Mouse (Mus musculus) MEL (cell line): ENCODE data around the gene Bsn. TPM values are rescaled to one million over a fixed set of nuclear protein-coding genes. Genes with fewer than 3 reads are reported as not detected.

ENCODE experiments used
- DNase-seq: peaks from one replicate; pipeline ENCODE4 v3.0.0; 2011; ENCODE audit warnings: low read depth, low spot score
- H3K27ac ChIP-seq: 2 replicates; pipeline ENCODE4 v1.5.1; 2012; ENCODE audit warnings: low read depth, mild to moderate bottlenecking, control low read depth, low read length, moderate library complexity; ENCODE audit not compliant: control insufficient read depth
- H3K27me3 ChIP-seq, 2 experiments: fragments of 150-350 bp in 1 of 2; sonication (generic) in 1 of 2; 2 replicates each; pipeline ENCODE4 v1.6.1; 2012; ENCODE audit warnings: low read length in 2 of 2, mild to moderate bottlenecking in 2 of 2, improper control_type of control experiment in 1 of 2, moderate library complexity in 1 of 2; ENCODE audit not compliant: insufficient read depth in 2 of 2, control insufficient read depth in 1 of 2
- H3K36me3 ChIP-seq, 2 experiments: 2 replicates each; pipeline ENCODE4 v1.6.1; 2012 to 2014; ENCODE audit warnings: low read length in 2 of 2, improper control_type of control experiment in 1 of 2, inconsistent platforms in 1 of 2, mild to moderate bottlenecking in 1 of 2; ENCODE audit not compliant: insufficient read depth in 2 of 2, control insufficient read depth in 1 of 2
- H3K4me1 ChIP-seq, 2 experiments: fragments of 150-350 bp in 1 of 2; sonication (generic) in 1 of 2; 2 replicates each; pipeline ENCODE4 v1.6.1; 2012; ENCODE audit warnings: low read length in 2 of 2, improper control_type of control experiment in 1 of 2, mild to moderate bottlenecking in 1 of 2; ENCODE audit not compliant: insufficient read depth in 2 of 2, control insufficient read depth in 1 of 2
- H3K4me3 ChIP-seq, 2 experiments: fragments of 150-350 bp in 1 of 2; sonication (generic) in 1 of 2; 2 replicates each; pipeline ENCODE4 v1.5.1; 2012; ENCODE audit warnings: low read depth in 2 of 2, low read length in 2 of 2, mild to moderate bottlenecking in 2 of 2, moderate library complexity in 2 of 2, control low read depth in 1 of 2, improper control_type of control experiment in 1 of 2; ENCODE audit not compliant: control insufficient read depth in 1 of 2, insufficient read depth in 1 of 2
- H3K79me2 ChIP-seq: 2 replicates; pipeline ENCODE4 v1.6.1; 2012; ENCODE audit warnings: mild to moderate bottlenecking, low read length, moderate library complexity; ENCODE audit not compliant: control insufficient read depth, poor library complexity, insufficient read depth
- H3K9ac ChIP-seq: 2 replicates; pipeline ENCODE4 v1.6.1; 2012; ENCODE audit warnings: low read depth, mild to moderate bottlenecking, control low read depth, low read length, moderate library complexity; ENCODE audit not compliant: control insufficient read depth, poor library complexity, severe bottlenecking
- H3K9me3 ChIP-seq: fragments of 150-350 bp; sonication (generic); replicated peaks from 2 replicates; pipeline ENCODE4 v1.6.1; 2012; ENCODE audit warnings: mild to moderate bottlenecking, low read length, improper control_type of control experiment, moderate library complexity; ENCODE audit not compliant: insufficient read depth
- BHLHE40 ChIP-seq: IDR thresholded peaks from 2 replicates; pipeline ENCODE4 v1.6.1; 2012; ENCODE audit warnings: low read depth, mild to moderate bottlenecking, inconsistent platforms, low read length, improper control_type of control experiment, borderline replicate concordance
- CHD1 ChIP-seq: IDR thresholded peaks from 2 replicates; pipeline ENCODE4 v1.6.1; 2012; ENCODE audit warnings: low read depth, mild to moderate bottlenecking, inconsistent platforms, low read length, improper control_type of control experiment
- CHD2 ChIP-seq: IDR thresholded peaks from 2 replicates; pipeline ENCODE4 v1.6.1; 2011; ENCODE audit warnings: low read length, improper control_type of control experiment
- CTCF ChIP-seq, 3 experiments: IDR thresholded peaks in 2 of 3; conservative IDR thresholded peaks in 1 of 3; 2 replicates each; pipeline ENCODE4 v1.5.1; 2011 to 2012; ENCODE audit warnings: low read length in 3 of 3, low read depth in 2 of 3, mild to moderate bottlenecking in 2 of 3, improper control_type of control experiment in 1 of 3, inconsistent platforms in 1 of 3, mixed read lengths in 1 of 3, moderate library complexity in 1 of 3; ENCODE audit not compliant: control insufficient read depth in 1 of 3, insufficient read depth in 1 of 3, poor library complexity in 1 of 3, severe bottlenecking in 1 of 3
- ELF1 ChIP-seq: IDR thresholded peaks from 2 replicates; pipeline ENCODE4 v1.6.1; 2014; ENCODE audit warnings: low read depth, mild to moderate bottlenecking, inconsistent platforms, low read length, improper control_type of control experiment, moderate library complexity
- EP300 ChIP-seq, 2 experiments: IDR thresholded peaks; 2 replicates each; pipeline ENCODE4 v1.6.1; 2011; ENCODE audit warnings: improper control_type of control experiment in 2 of 2, low read length in 2 of 2, low read depth in 1 of 2, mild to moderate bottlenecking in 1 of 2
- ETS1 ChIP-seq: IDR thresholded peaks from 2 replicates; pipeline ENCODE4 v1.6.1; 2012; ENCODE audit warnings: low read depth, mild to moderate bottlenecking, inconsistent platforms, low read length, improper control_type of control experiment, moderate library complexity
- GABPA ChIP-seq: IDR thresholded peaks from 2 replicates; pipeline ENCODE4 v1.6.1; 2012; ENCODE audit warnings: low read depth, mild to moderate bottlenecking, inconsistent platforms, low read length, improper control_type of control experiment, moderate library complexity
- GATA1 ChIP-seq: IDR thresholded peaks from 2 replicates; pipeline ENCODE4 v1.6.1; 2011; ENCODE audit warnings: low read depth, low read length, improper control_type of control experiment
- HCFC1 ChIP-seq: IDR thresholded peaks from 2 replicates; pipeline ENCODE4 v1.6.1; 2012; ENCODE audit warnings: low read depth, mild to moderate bottlenecking, inconsistent platforms, low read length, improper control_type of control experiment, moderate library complexity
- JUND ChIP-seq: IDR thresholded peaks from 2 replicates; pipeline ENCODE4 v1.6.1; 2011; ENCODE audit warnings: low read depth, mild to moderate bottlenecking, improper control_type of control experiment, low read length
- KAT2A ChIP-seq: conservative IDR thresholded peaks from 2 replicates; pipeline ENCODE4 v1.6.1; 2012; ENCODE audit warnings: low read depth, low read length, improper control_type of control experiment, inconsistent platforms
- MAFK ChIP-seq: IDR thresholded peaks from 2 replicates; pipeline ENCODE4 v1.6.1; 2011; ENCODE audit warnings: low read depth, mild to moderate bottlenecking, low read length, improper control_type of control experiment, borderline replicate concordance
- MAX ChIP-seq: IDR thresholded peaks from 2 replicates; pipeline ENCODE4 v1.6.1; 2011; ENCODE audit warnings: low read length, improper control_type of control experiment
- MAZ ChIP-seq: IDR thresholded peaks from 2 replicates; pipeline ENCODE4 v1.6.1; 2012; ENCODE audit warnings: low read depth, mild to moderate bottlenecking, inconsistent platforms, low read length, improper control_type of control experiment
- MEF2A ChIP-seq: IDR thresholded peaks from 2 replicates; pipeline ENCODE4 v1.6.1; 2014; ENCODE audit warnings: low read depth, mild to moderate bottlenecking, inconsistent platforms, low read length, improper control_type of control experiment; ENCODE audit not compliant: poor library complexity, insufficient replicate concordance, severe bottlenecking; ENCODE audit errors: extremely low read depth
- MXI1 ChIP-seq: IDR thresholded peaks from 2 replicates; pipeline ENCODE4 v1.6.1; 2011; ENCODE audit warnings: mild to moderate bottlenecking, low read depth, low read length, improper control_type of control experiment
- MYB ChIP-seq: IDR thresholded peaks from 2 replicates; pipeline ENCODE4 v1.6.1; 2011; ENCODE audit warnings: mild to moderate bottlenecking, low read depth, low read length, improper control_type of control experiment
- MYC ChIP-seq: IDR thresholded peaks from 2 replicates; pipeline ENCODE4 v1.6.1; 2011; ENCODE audit warnings: low read depth, mild to moderate bottlenecking, low read length, improper control_type of control experiment, moderate library complexity
- NELFE ChIP-seq: IDR thresholded peaks from 2 replicates; pipeline ENCODE4 v1.6.1; 2011; ENCODE audit warnings: low read depth, low read length, improper control_type of control experiment
- NRF1 ChIP-seq: IDR thresholded peaks from 2 replicates; pipeline ENCODE4 v1.6.1; 2014; ENCODE audit warnings: low read depth, mild to moderate bottlenecking, inconsistent platforms, low read length, improper control_type of control experiment, moderate library complexity; ENCODE audit not compliant: poor library complexity, insufficient read depth, severe bottlenecking
- POLR2A ChIP-seq, 2 experiments: IDR thresholded peaks; 2 replicates each; pipeline ENCODE4 v1.6.1; 2011 to 2012; ENCODE audit warnings: low read length in 2 of 2, mild to moderate bottlenecking in 2 of 2, control low read depth in 1 of 2, improper control_type of control experiment in 1 of 2, low read depth in 1 of 2, moderate library complexity in 1 of 2; ENCODE audit not compliant: control insufficient read depth in 1 of 2, insufficient read depth in 1 of 2, poor library complexity in 1 of 2
- POLR2AphosphoS2 ChIP-seq: IDR thresholded peaks from 2 replicates; pipeline ENCODE4 v1.6.1; 2011; ENCODE audit warnings: low read length, improper control_type of control experiment
- POLR2AphosphoS5 ChIP-seq: IDR thresholded peaks from 2 replicates; pipeline ENCODE4 v1.6.1; 2012; ENCODE audit warnings: low read depth, borderline replicate concordance, mild to moderate bottlenecking, inconsistent platforms, low read length, moderate library complexity, mixed read lengths
- RAD21 ChIP-seq: IDR thresholded peaks from 2 replicates; pipeline ENCODE4 v1.6.1; 2011; ENCODE audit warnings: mild to moderate bottlenecking, low read depth, low read length, improper control_type of control experiment
- RCOR1 ChIP-seq: IDR thresholded peaks from 2 replicates; pipeline ENCODE4 v1.6.1; 2012; ENCODE audit warnings: low read depth, mild to moderate bottlenecking, inconsistent platforms, low read length, improper control_type of control experiment
- SIN3A ChIP-seq: IDR thresholded peaks from 2 replicates; pipeline ENCODE4 v1.6.1; 2012; ENCODE audit warnings: low read length, improper control_type of control experiment, inconsistent platforms
- TAL1 ChIP-seq: IDR thresholded peaks from 2 replicates; pipeline ENCODE4 v1.6.1; 2012; ENCODE audit warnings: mild to moderate bottlenecking, inconsistent platforms, low read length, moderate library complexity, mixed read lengths
- TBP ChIP-seq: IDR thresholded peaks from 2 replicates; pipeline ENCODE4 v1.8.0; 2011; ENCODE audit warnings: low read depth, low read length, improper control_type of control experiment
- TCF12 ChIP-seq: IDR thresholded peaks from 2 replicates; pipeline ENCODE4 v1.6.1; 2014; ENCODE audit warnings: low read depth, mild to moderate bottlenecking, inconsistent platforms, low read length, improper control_type of control experiment, moderate library complexity
- UBTF ChIP-seq: IDR thresholded peaks from 2 replicates; pipeline ENCODE4 v1.6.1; 2012; ENCODE audit warnings: low read depth, mild to moderate bottlenecking, inconsistent platforms, low read length, improper control_type of control experiment, moderate library complexity, borderline replicate concordance; ENCODE audit not compliant: insufficient read depth
- USF1 ChIP-seq: IDR thresholded peaks from 2 replicates; pipeline ENCODE4 v1.6.1; 2014; ENCODE audit warnings: low read depth, mild to moderate bottlenecking, inconsistent platforms, low read length, improper control_type of control experiment, moderate library complexity
- USF2 ChIP-seq, 2 experiments: IDR thresholded peaks; 2 replicates each; pipeline ENCODE4 v1.6.1; 2011 to 2012; ENCODE audit warnings: improper control_type of control experiment in 2 of 2, low read length in 2 of 2, borderline replicate concordance in 1 of 2, inconsistent platforms in 1 of 2, low read depth in 1 of 2, mild to moderate bottlenecking in 1 of 2; ENCODE audit not compliant: insufficient read depth in 1 of 2
- ZC3H11A ChIP-seq: IDR thresholded peaks from 2 replicates; pipeline ENCODE4 v1.6.1; 2012; ENCODE audit warnings: low read depth, mild to moderate bottlenecking, inconsistent platforms, low read length, improper control_type of control experiment
- ZKSCAN1 ChIP-seq: IDR thresholded peaks from 2 replicates; pipeline ENCODE4 v1.6.1; 2012; ENCODE audit warnings: low read depth, mild to moderate bottlenecking, inconsistent platforms, low read length, improper control_type of control experiment, moderate library complexity
- ZMIZ1 ChIP-seq: IDR thresholded peaks from 2 replicates; pipeline ENCODE4 v1.6.1; 2012; ENCODE audit warnings: low read depth, mild to moderate bottlenecking, inconsistent platforms, low read length, improper control_type of control experiment, moderate library complexity
- ZNF384 ChIP-seq: IDR thresholded peaks from 2 replicates; pipeline ENCODE4 v1.6.1; 2012; ENCODE audit warnings: low read depth, mild to moderate bottlenecking, inconsistent platforms, low read length, improper control_type of control experiment
- polyA plus RNA-seq, 2 experiments: library from polyadenylated mRNA; stranded (reverse) in 1 of 2; unstranded in 1 of 2; fragments of >175 nt in 1 of 2; fragments of >200 nt in 1 of 2; gene quantifications; 2 replicates each; pipeline versions ENCODE4 v1.2.1 to v1.2.4; 2012; ENCODE audit warnings: low replicate concordance in 2 of 2, low read depth in 1 of 2; ENCODE audit not compliant: insufficient read length in 2 of 2, insufficient read depth in 1 of 2, missing spikeins in 1 of 2
- total RNA-seq: library from RNA; depleted of rRNA; stranded (reverse); fragments of 300-350 nt; gene quantifications from 2 replicates; pipeline ENCODE4 v1.2.3, GENCODE M21; 2012

Gene Bsn
- total and polyA plus RNA-seq, 3 experiments: 3.5 to 5.6 TPM; not detected in 1

GRCm38 (mm10) chr9:108203015-108203414, 12.8 kb upstream of the Bsn start:
- peaks cover 3 to 8% of the 10 kb centered on the region in 2 experiments; a peak in 3 of 4 replicates for H3K4me1 ChIP-seq
- H3K36me3 ChIP-seq: no peaks in the 10 kb centered on the region; a peak in 1 of 4 replicates
- no peaks in the 10 kb centered on the region for H3K27me3 ChIP-seq
- peak overlapping the region; percentile 27; the same call in 1 of the 2 replicates for H3K9ac ChIP-seq
- no peaks in the 10 kb centered on the region for H3K79me2 ChIP-seq
- peak overlapping the region; percentile 6; the same call in 1 of the 2 replicates for H3K27ac ChIP-seq
- peak overlapping the region; percentile 27 to 30; a peak in 3 of 4 replicates for H3K4me3 ChIP-seq
- peak; percentile 94 for DNase-seq
- no peaks in the 10 kb centered on the region for H3K9me3 ChIP-seq
- TF ChIP-seq UBTF: 0 out of 2 replicates have a peak, but pooled peaks have one; percentile 28
- TF ChIP-seq ETS1: no peak; the same call in 1 of the 2 replicates
- no peak for TF ChIP-seq USF1
- no peak; the same call in 1 of the 2 replicates for TF ChIP-seq MYC
- 0 out of 2 replicates have a peak, but pooled peaks have one; percentile 4 for TF ChIP-seq RCOR1
- no peak for TF ChIP-seq USF2 (IDR thresholded peaks at IDR 0.05; ENCODE audit: borderline replicate concordance in 1 of 2, insufficient read depth in 1 of 2, low read depth in 1 of 2, low read length in 2 of 2)
- no peak for TF ChIP-seq JUND
- TF ChIP-seq TAL1: no peak
- no peak for TF ChIP-seq EP300 (IDR thresholded peaks at IDR 0.05; ENCODE audit: low read depth in 1 of 2, low read length in 2 of 2)
- TF ChIP-seq TCF12: no peak
- TF ChIP-seq SIN3A: no peak; the same call in 1 of the 2 replicates
- no peak for TF ChIP-seq MYB
- TF ChIP-seq MEF2A: no peak
- TF ChIP-seq NELFE: no peak
- TF ChIP-seq MAZ: no peak
- no peak for TF ChIP-seq ZKSCAN1
- TF ChIP-seq GATA1: no peak
- no peak for TF ChIP-seq CHD1
- no peak for TF ChIP-seq KAT2A
- no peak for TF ChIP-seq GABPA
- TF ChIP-seq CHD2: no peak
- TF ChIP-seq BHLHE40: no peak
- peak; percentile 52 for TF ChIP-seq RAD21
- no peak for TF ChIP-seq NRF1
- peak; percentile 49; the same call in 1 of the 2 replicates for TF ChIP-seq HCFC1
- no peak for TF ChIP-seq MAFK
- 0 out of 2 replicates have a peak, but pooled peaks have one; percentile 6 for TF ChIP-seq MAX
- TF ChIP-seq ZNF384: peak; percentile 4
- no peak for TF ChIP-seq ELF1
- TF ChIP-seq POLR2A (IDR thresholded peaks at IDR 0.05; ENCODE audit: control insufficient read depth in 1 of 2, insufficient read depth in 1 of 2, low read depth in 1 of 2, low read length in 2 of 2, poor library complexity in 1 of 2): no peak
- peak; percentile 95 for TF ChIP-seq TBP
- TF ChIP-seq ZC3H11A: peak; percentile 42
- TF ChIP-seq MXI1: no peak; the same call in 1 of the 2 replicates
- TF ChIP-seq ZMIZ1: no peak
- TF ChIP-seq POLR2AphosphoS2: no peak
- TF ChIP-seq POLR2AphosphoS5: no peak
- TF ChIP-seq CTCF (IDR thresholded peaks at IDR 0.05 in 2 of 3, conservative IDR thresholded peaks at IDR 0.05 in 1 of 3; ENCODE audit: control insufficient read depth in 1 of 3, insufficient read depth in 1 of 3, low read depth in 2 of 3, low read length in 3 of 3, poor library complexity in 1 of 3, severe bottlenecking in 1 of 3): peak; percentile 49 to 88 (median 74)
